Mouse (Mus musculus): ENCODE results near the gene Dclk2.

Dclk2 gene

DNA sequence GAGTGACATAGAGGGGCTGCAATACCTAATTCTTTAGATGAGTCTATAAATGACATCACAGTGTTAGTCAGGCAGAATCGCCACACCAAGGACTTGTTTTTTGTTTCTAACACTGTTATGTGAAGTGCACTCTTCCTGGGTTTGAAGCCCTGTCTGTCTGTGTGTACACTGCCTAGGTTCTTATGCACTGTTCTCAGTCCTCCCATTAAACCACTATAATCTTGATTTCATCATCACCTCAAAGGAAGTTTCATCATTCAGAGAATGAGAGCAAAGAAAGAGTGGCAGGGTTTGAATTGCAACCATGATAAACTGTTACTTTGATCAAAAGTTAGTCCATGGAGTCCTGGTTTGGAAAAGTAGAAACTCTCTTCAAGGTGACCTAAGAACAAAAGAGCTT is 164.1 kb downstream of the Dclk2 start:
- DNase-seq (ENCODE audit: low spot score), result no peak

DNA sequence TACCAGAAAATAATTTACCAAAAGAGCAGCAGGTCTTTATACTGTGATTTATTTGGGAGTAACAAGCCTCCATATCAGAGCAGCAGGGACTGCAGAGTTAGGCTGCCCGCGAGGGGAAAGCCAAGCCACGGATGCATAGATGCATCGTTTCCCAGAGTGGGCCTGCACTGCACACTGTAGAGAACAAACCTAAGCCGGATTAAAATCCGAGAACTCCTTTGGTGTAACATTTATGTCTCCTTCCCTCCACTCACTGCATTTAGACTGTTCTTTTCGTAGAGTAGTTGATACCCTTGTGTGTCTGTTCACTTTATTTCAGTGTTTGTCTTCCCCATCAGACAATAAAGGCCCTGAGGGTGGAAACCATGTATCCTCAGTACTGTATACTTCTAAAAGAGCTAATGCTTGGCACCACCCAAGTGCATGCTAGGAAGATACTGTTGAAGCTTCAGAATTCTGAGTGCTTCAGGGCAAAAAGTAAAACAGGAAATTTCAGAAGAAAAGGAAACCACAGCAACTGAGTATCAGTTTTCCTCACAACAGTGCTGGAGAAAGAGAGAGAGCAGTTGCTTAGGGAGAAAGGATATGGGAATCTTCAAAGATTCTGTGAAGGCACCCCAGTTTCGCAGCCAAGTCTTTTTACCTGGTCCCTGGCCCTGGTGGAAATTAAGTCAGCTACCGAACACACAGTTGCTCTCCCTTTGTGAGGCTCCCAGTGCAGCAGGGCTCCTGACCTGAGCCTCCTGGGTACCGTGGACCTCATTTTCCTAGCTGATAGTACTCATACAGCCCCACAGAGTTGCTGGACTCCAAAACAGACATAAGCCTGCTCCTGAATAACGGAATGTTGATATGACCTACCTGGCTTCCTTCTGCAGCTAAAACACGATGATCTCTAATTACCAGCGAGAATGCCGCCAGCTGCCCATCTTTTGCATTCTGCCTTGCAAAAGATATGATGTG is 165.8 kb downstream of the Dclk2 start:
- DNase-seq (ENCODE audit: low spot score), result no peak

DNA sequence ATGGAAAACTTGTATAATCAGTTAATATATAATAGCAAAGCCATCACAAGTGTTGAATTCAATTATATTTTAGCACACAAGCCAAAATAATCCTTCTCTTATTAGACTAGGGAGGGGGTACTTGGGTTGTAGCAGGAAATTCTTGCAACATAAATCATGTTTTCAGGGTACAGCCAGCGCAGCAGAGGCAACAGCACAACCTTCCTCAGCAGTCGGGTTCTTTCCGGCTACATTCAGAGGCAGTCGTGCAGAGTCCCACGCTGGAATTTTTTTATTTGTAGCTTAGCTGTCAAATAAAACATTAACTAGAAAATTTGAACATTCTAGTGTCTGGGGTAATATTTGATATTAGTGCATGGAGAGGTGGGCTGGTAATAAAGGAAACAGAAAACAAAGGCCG is 166.5 kb downstream of the Dclk2 start:
- no peak for DNase-seq (ENCODE audit: low spot score)

DNA sequence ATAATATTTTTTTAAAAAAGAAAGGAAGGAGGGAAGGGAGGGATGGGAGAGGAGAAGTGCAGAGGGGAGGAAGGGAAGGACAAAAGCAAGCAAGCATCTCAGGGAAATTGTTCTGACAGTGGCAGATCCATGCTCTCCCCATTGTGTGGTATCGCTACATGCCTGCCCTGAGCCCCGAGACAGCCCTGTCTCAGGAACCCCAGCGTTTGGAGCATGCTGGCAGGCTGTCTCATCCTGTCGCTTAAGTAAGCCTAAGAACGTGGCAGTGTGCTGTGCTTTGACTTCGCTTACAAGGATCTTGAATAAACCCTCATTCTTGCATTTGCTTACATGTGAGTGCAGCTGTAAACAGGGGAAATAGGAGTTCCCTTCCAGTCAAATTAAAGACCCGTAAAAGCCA is 170.0 kb downstream of the Dclk2 start:
- no peak for DNase-seq (ENCODE audit: low spot score)

DNA sequence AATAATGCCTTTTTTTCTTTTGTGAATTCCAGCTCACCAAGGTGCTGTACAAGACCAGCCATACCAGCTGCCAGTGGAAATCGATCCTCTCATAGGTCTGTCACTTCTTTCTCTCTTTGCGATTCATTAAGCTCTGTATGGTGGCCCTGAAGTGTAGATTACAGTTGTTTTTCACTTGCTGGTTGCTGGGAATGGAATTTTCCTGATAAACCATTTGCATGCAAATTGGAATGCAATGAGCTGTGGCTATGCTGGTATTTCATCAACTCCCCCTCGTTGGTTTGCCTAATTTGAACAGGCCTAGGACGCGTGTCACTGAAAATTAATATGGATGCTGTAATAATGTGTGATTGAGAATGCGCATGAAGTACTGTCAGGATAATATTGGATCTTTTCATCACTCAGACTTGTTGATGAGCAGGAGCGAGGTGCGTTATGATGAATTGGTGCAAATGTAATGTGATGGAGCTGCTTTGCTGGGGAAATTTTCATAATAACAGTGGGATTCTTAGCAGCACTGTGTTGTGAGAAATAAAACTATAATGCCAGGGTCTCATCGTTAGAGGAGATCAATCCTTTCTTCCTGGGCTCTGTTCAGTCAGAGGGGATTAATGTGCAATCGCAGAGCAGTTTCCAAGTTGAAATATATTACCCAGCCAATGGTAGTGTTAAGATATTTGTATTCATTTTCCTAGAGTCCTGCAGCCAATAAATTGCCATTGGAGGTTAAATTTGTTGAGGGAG is 174.7 kb downstream of the Dclk2 start:
- no peak for DNase-seq (ENCODE audit: low spot score)

DNA sequence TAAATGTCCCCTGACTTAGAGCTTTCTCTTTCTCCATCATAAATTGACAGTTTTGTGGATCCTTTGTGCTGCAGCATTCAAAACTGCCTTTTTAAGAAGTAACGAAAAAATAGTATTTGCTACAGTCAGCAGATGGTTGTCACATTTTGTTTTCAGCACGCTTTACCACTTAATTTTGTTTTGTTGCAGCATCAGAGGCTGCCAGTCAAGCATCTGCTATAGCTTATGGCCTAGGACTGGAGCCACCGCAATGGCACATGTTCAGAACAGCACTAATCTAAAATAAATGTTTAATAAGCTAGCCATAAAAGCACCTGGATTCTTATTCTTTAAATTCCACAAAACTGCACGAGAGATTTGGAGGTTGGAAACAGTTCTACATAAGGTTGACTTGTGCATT is 175.3 kb downstream of the Dclk2 start:
- no peak for DNase-seq (ENCODE audit: low spot score)

DNA sequence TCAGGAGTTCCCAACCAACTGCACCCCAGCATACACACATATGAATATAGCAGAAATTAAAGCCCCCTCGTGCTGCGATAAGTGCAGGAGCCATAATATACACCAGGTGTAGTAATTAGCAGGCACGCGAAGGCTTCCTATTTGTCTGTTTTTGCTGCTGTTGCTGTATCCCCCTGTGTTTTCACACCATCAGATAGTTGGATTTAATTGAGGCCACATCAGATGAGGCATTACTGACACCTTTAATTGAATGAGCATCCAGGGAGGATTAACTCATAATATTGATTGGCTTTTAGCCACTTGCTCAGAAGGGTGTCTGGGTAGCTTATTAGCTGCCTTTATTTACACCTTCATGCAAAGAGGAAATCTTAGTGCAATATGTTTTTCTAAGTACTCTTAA is 180.9 kb downstream of the Dclk2 start:
- no peak for DNase-seq (ENCODE audit: low spot score)

DNA sequence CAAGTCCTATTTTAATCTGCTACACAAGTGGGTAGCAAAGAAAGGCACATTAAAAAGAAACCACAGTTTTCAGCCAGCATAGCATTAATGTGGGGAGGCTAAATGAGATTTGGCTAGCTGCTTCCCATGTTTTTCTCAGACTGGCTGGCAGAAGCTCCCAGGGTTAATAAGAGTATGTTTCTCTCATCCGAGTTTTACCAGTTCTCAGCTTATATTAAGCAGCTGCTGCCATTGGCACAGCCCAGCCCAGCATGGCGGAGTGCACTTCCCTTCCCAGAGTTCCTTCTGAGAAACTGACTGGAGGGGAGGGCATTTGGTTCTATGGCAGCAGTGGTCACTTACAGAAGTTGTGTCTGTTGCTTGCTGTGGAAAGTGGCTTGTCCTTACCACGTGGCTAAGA is 181.8 kb downstream of the Dclk2 start:
- DNase-seq (ENCODE audit: low spot score), result no peak

All from ovary, postnatal 14 days (tissue).